Mouse (Mus musculus) neural tube, embryonic 15.5 days (tissue): ENCODE results near the gene Gtf2f2. TPM values are rescaled to one million over a fixed set of nuclear protein-coding genes. Genes with fewer than 3 reads are reported as not detected.

Source experiments
- ATAC-seq: fragments of 200-750 bp; cut with Nextera tagmentation; 2 replicates; pipeline ENCODE4 v1.8.0; 2017; ENCODE audit warnings: mild to moderate bottlenecking, moderate TSS enrichment, moderate library complexity; ENCODE audit not compliant: low FRiP score
- H3K27ac ChIP-seq: fragments of 300-500 bp; sonication (generic); replicated peaks from 2 replicates; pipeline ENCODE4 v1.5.1; 2015; ENCODE audit warnings: mild to moderate bottlenecking, inconsistent platforms
- H3K27me3 ChIP-seq: fragments of 300-500 bp; sonication (generic); replicated peaks from 2 replicates; pipeline ENCODE4 v1.6.1; 2015; ENCODE audit warnings: inconsistent platforms
- H3K36me3 ChIP-seq: fragments of 300-500 bp; sonication (generic); 2 replicates; pipeline ENCODE4 v1.6.1; 2015; ENCODE audit warnings: inconsistent platforms
- H3K4me1 ChIP-seq: fragments of 300-500 bp; sonication (generic); 2 replicates; pipeline ENCODE4 v1.6.1; 2015; ENCODE audit warnings: inconsistent platforms
- H3K4me2 ChIP-seq: fragments of 300-500 bp; sonication (generic); 2 replicates; pipeline ENCODE4 v1.6.1; 2015; ENCODE audit warnings: inconsistent platforms, mild to moderate bottlenecking, moderate library complexity
- H3K4me3 ChIP-seq: fragments of 300-500 bp; sonication (generic); replicated peaks from 2 replicates; pipeline ENCODE4 v1.5.1; 2015; ENCODE audit warnings: mild to moderate bottlenecking, inconsistent platforms
- H3K9ac ChIP-seq: fragments of 300-500 bp; sonication (generic); replicated peaks from 2 replicates; pipeline ENCODE4 v1.6.1; 2015; ENCODE audit warnings: mild to moderate bottlenecking, inconsistent platforms
- H3K9me3 ChIP-seq: fragments of 300-500 bp; sonication (generic); replicated peaks from 2 replicates; pipeline ENCODE4 v1.6.1; 2016; ENCODE audit warnings: inconsistent platforms
- WGBS: fragments of 180-500 bp; shearing (Covaris S2); methylation state at CpG from one replicate; pipeline ENCODE4 v1.1.7; 2015; ENCODE audit warnings: mixed read lengths; 5-methylcytosine and 5-hydroxymethylcytosine counted together
- polyA plus RNA-seq: library from polyadenylated mRNA; unstranded; fragments of >200 nt; fragmentation: Nextera tagmentation; extraction: Ambion mirVana; gene quantifications from 2 replicates; pipeline ENCODE4 v1.2.1, GENCODE M21; 2015

Gtf2f2 gene
- polyA plus RNA-seq, 1 experiment from 2014 or later = 37.1 TPM

- Histone ChIP-seq H3K4me1 (peaks cover 8% of the 10 kb centered on the region), H3K4me2 (no peak overlapping the region), H3K27ac (no peak overlapping the region), H3K9me3 (no peaks in the 10 kb centered on the region), H3K27me3 (no peaks in the 10 kb centered on the region), H3K36me3 (peaks cover 8% of the 10 kb centered on the region; the same call in 1 of the 2 replicates), H3K4me3 (no peak overlapping the region), H3K9ac (no peak overlapping the region)
- 96% methylated on average over 2 of the region's 2 CpGs for WGBS
- no peak for ATAC-seq
These were observed 151.0 kb downstream of the Gtf2f2 start for GRCm38 (mm10) chr14:75859619-75860018.

GRCm38 (mm10) chr14:75858181-75858580, 152.5 kb downstream of the Gtf2f2 start:
- Histone ChIP-seq H3K9ac (no peak overlapping the region), H3K4me1 (no peaks in the 10 kb centered on the region), H3K27ac (no peak overlapping the region), H3K9me3 (no peaks in the 10 kb centered on the region), H3K4me2 (no peak overlapping the region), H3K27me3 (no peaks in the 10 kb centered on the region), H3K36me3 (peaks cover 12% of the 10 kb centered on the region; the same call in 1 of the 2 replicates), H3K4me3 (no peak overlapping the region)
- ATAC-seq = no peak
- WGBS = 74% methylated on average over 2 of the region's 2 CpGs

GRCm38 (mm10) chr14:75855263-75855992, 155.2 kb downstream of the Gtf2f2 start:
- H3K4me3 ChIP-seq = no peak overlapping the region
- WGBS = 52% methylated on average over 17 of the region's 17 CpGs
- ATAC-seq = no peak
- H3K4me1 ChIP-seq = no peaks in the 10 kb centered on the region
- no peak overlapping the region for H3K27ac ChIP-seq
- peaks cover 22% of the 10 kb centered on the region for H3K36me3 ChIP-seq
- no peak overlapping the region for H3K9ac ChIP-seq
- no peaks in the 10 kb centered on the region for H3K9me3 ChIP-seq
- H3K4me2 ChIP-seq = no peak overlapping the region
- H3K27me3 ChIP-seq = no peaks in the 10 kb centered on the region

GRCm38 (mm10) chr14:75852016-75852415, 158.6 kb downstream of the Gtf2f2 start:
- Histone ChIP-seq H3K4me2 (no peak overlapping the region), H3K9ac (no peak overlapping the region), H3K4me3 (no peak overlapping the region), H3K4me1 (peaks cover 26% of the 10 kb centered on the region), H3K36me3 (peaks cover 53% of the 10 kb centered on the region), H3K9me3 (no peaks in the 10 kb centered on the region), H3K27ac (no peak overlapping the region), H3K27me3 (no peaks in the 10 kb centered on the region)
- ATAC-seq = no peak
- WGBS = 93% methylated on average over 5 of the region's 5 CpGs

GRCm38 (mm10) chr14:75850819-75851218, 159.8 kb downstream of the Gtf2f2 start:
- H3K9me3 ChIP-seq = no peaks in the 10 kb centered on the region
- no peak for ATAC-seq
- 41% methylated on average over 6 of the region's 6 CpGs for WGBS
- H3K27ac ChIP-seq = no peak overlapping the region
- no peak overlapping the region for H3K9ac ChIP-seq
- no peak overlapping the region for H3K4me3 ChIP-seq
- peaks cover 32% of the 10 kb centered on the region for H3K4me1 ChIP-seq
- H3K4me2 ChIP-seq = no peak overlapping the region
- no peaks in the 10 kb centered on the region for H3K27me3 ChIP-seq
- peaks cover 54% of the 10 kb centered on the region for H3K36me3 ChIP-seq

- Histone ChIP-seq H3K9me3 (no peaks in the 10 kb centered on the region), H3K9ac (no peak overlapping the region), H3K27ac (no peak overlapping the region), H3K27me3 (no peaks in the 10 kb centered on the region), H3K4me3 (no peak overlapping the region), H3K4me1 (peaks cover 32% of the 10 kb centered on the region), H3K36me3 (peaks cover 54% of the 10 kb centered on the region), H3K4me2 (no peak overlapping the region)
- no peak for ATAC-seq
- 83% methylated on average over 6 of the region's 6 CpGs for whole genome bisulfite sequencing
These were observed 160.7 kb downstream of the Gtf2f2 start for GRCm38 (mm10) chr14:75849842-75850568.

GRCm38 (mm10) chr14:75849236-75849635, 161.4 kb downstream of the Gtf2f2 start:
- H3K4me1 ChIP-seq = peaks cover 32% of the 10 kb centered on the region
- no peak overlapping the region for H3K27ac ChIP-seq
- H3K4me2 ChIP-seq = no peak overlapping the region
- H3K27me3 ChIP-seq = no peaks in the 10 kb centered on the region
- 85% methylated on average over 5 of the region's 5 CpGs for WGBS
- ATAC-seq = no peak
- H3K9ac ChIP-seq = no peak overlapping the region
- H3K4me3 ChIP-seq = no peak overlapping the region
- H3K9me3 ChIP-seq = no peaks in the 10 kb centered on the region
- peaks cover 51% of the 10 kb centered on the region for H3K36me3 ChIP-seq

- no peak for ATAC-seq
- Histone ChIP-seq H3K9ac (no peak overlapping the region), H3K36me3 (peaks cover 51% of the 10 kb centered on the region), H3K27ac (no peak overlapping the region), H3K4me1 (peaks cover 35% of the 10 kb centered on the region), H3K4me2 (no peak overlapping the region), H3K27me3 (no peaks in the 10 kb centered on the region), H3K9me3 (no peaks in the 10 kb centered on the region), H3K4me3 (no peak overlapping the region)
- 95% methylated on average over 5 of the region's 5 CpGs for WGBS
These were observed 162.2 kb downstream of the Gtf2f2 start for GRCm38 (mm10) chr14:75848482-75848881.

- H3K27ac ChIP-seq = no peak overlapping the region
- peaks cover 51% of the 10 kb centered on the region for H3K36me3 ChIP-seq
- H3K9ac ChIP-seq = no peak overlapping the region
- no peaks in the 10 kb centered on the region for H3K27me3 ChIP-seq
- 93% methylated on average over 4 of the region's 4 CpGs for WGBS
- no peak overlapping the region for H3K4me3 ChIP-seq
- ATAC-seq = no peak
- no peaks in the 10 kb centered on the region for H3K9me3 ChIP-seq
- H3K4me2 ChIP-seq = no peak overlapping the region
- peaks cover 35% of the 10 kb centered on the region for H3K4me1 ChIP-seq
These were observed 163.0 kb downstream of the Gtf2f2 start for GRCm38 (mm10) chr14:75847669-75848068.

Other genes with a start within 250 kb of the Gtf2f2 start
- 7.0 and 8.1 TPM in 2 replicates for gene Slc25a30, start 223.8 kb downstream of the Gtf2f2 start, polyA plus RNA-seq
- 719 and 774 TPM in 2 replicates for gene Tpt1, start 165.8 kb downstream of the Gtf2f2 start, polyA plus RNA-seq
- 10.4 and 10.8 TPM in 2 replicates for gene Kctd4, start 55.9 kb downstream of the Gtf2f2 start, polyA plus RNA-seq
- 9.5 and 10.0 TPM in 2 replicates for gene Gpalpp1, start 99.9 kb upstream of the Gtf2f2 start, polyA plus RNA-seq
- gene Nufip1, start 100.0 kb upstream of the Gtf2f2 start, polyA plus RNA-seq = 12.1 and 14.1 TPM in 2 replicates